Mouse (Mus musculus) B cell, adult 2 months (primary cell): ENCODE data around the gene P3h3.
"Not testable (repeated sequence)": the region's sequence is repeated elsewhere in the genome, so short reads cannot be mapped to it uniquely, and the experiment has no call there.

ENCODE experiments used
- DNase-seq, 2 experiments: peaks; one replicate each; pipeline ENCODE4 v3.0.0; 2022

Gene P3h3

GRCm38 (mm10) chr6:124856916-124857839 lies at the start of gene P3h3:
Gene P3h3, minus strand, starts transcription at chr6:124857752.
- DNase-seq: peak; percentile 80 to 83

GRCm38 (mm10) chr6:124904991-124905860 lies 47.7 kb upstream of the P3h3 start:
- no peak for DNase-seq

- DNase-seq: peak; percentile 41 to 53
These were observed 46.8 kb upstream of the P3h3 start for GRCm38 (mm10) chr6:124904161-124904981.

- DNase-seq: peak; percentile 98 to 99
These were observed 46.1 kb upstream of the P3h3 start for GRCm38 (mm10) chr6:124903580-124904151.

- no peak for DNase-seq
These were observed 44.3 kb upstream of the P3h3 start for GRCm38 (mm10) chr6:124901851-124902250.

- no peak for DNase-seq
These were observed 43.4 kb upstream of the P3h3 start for GRCm38 (mm10) chr6:124900801-124901480.

- no peak for DNase-seq
These were observed 42.7 kb upstream of the P3h3 start for GRCm38 (mm10) chr6:124900056-124900800.

GRCm38 (mm10) chr6:124898359-124898758 lies 40.8 kb upstream of the P3h3 start:
- DNase-seq: peak; percentile 53 to 63

- DNase-seq: not testable (repeated sequence)
These were observed 36.6 kb upstream of the P3h3 start for GRCm38 (mm10) chr6:124894113-124894512.

- DNase-seq: no peak
These were observed 33.4 kb upstream of the P3h3 start for GRCm38 (mm10) chr6:124890997-124891396.

- no peak for DNase-seq
These were observed 31.1 kb upstream of the P3h3 start for GRCm38 (mm10) chr6:124888555-124889125.

- DNase-seq: no peak
These were observed 30.4 kb upstream of the P3h3 start, which contains the start of gene Cd4 for GRCm38 (mm10) chr6:124887986-124888385. Gene Cd4, minus strand, starts transcription at chr6:124888221.

- DNase-seq: no peak
These were observed 28.4 kb upstream of the P3h3 start for GRCm38 (mm10) chr6:124885956-124886381.

GRCm38 (mm10) chr6:124884714-124885500 lies 27.4 kb upstream of the P3h3 start:
- DNase-seq: no peak

GRCm38 (mm10) chr6:124883351-124883750 lies 25.8 kb upstream of the P3h3 start:
- no peak for DNase-seq

- DNase-seq: no peak
These were observed 24.3 kb upstream of the P3h3 start for GRCm38 (mm10) chr6:124881821-124882220.

- DNase-seq: no peak
These were observed 21.8 kb upstream of the P3h3 start for GRCm38 (mm10) chr6:124879390-124879789.

GRCm38 (mm10) chr6:124874348-124874747 lies 16.8 kb upstream of the P3h3 start:
- no peak for DNase-seq

- DNase-seq: no peak
These were observed 9.0 kb upstream of the P3h3 start for GRCm38 (mm10) chr6:124866560-124866959.
